Mouse (Mus musculus) ES-E14 (cell line): Measurements from ENCODE around the gene Stn1.

Source experiments
- CHD2 ChIP-seq: IDR thresholded peaks from 2 replicates; pipeline ENCODE4 v1.6.1; 2014; ENCODE audit warnings: mild to moderate bottlenecking, low read depth, low read length, inconsistent platforms
- MAFK ChIP-seq: IDR thresholded peaks from 2 replicates; pipeline ENCODE4 v1.6.1; 2014; ENCODE audit warnings: mild to moderate bottlenecking, low read depth, low read length, inconsistent platforms; ENCODE audit not compliant: insufficient read depth
- ZC3H11A ChIP-seq: IDR thresholded peaks from 2 replicates; pipeline ENCODE4 v1.6.1; 2012; ENCODE audit warnings: low read depth, mild to moderate bottlenecking, inconsistent platforms, low read length, borderline replicate concordance
- ZNF384 ChIP-seq: IDR thresholded peaks from 2 replicates; pipeline ENCODE4 v1.6.1; 2012; ENCODE audit warnings: low read depth, low read length, inconsistent platforms

- no peak for TF ChIP-seq ZC3H11A
- 0 out of 2 replicates have a peak, but pooled peaks have one; percentile 36 for TF ChIP-seq MAFK
- TF ChIP-seq ZNF384: no peak
- TF ChIP-seq CHD2: no peak
Measured at GRCm38 (mm10) chr19:47518475-47519162, 18.7 kb downstream of the Stn1 start.
